Mouse (Mus musculus) lung, postnatal 4 days (tissue): ENCODE results near the gene Mapkap1.
A peak's percentile ranks its signal among the peaks of the same experiment; 100 is the strongest.

Experiments used
- DNase-seq, 2 experiments: peaks; one replicate each; pipeline ENCODE4 v3.0.0; 2021

The Mapkap1 gene

GRCm38 (mm10) chr2:34591721-34592360 is 185.3 kb downstream of the Mapkap1 start:
- DNase-seq: peak in 1 of 2 experiments; percentile 39

GRCm38 (mm10) chr2:34592361-34592960 is 185.9 kb downstream of the Mapkap1 start:
- no peak for DNase-seq

GRCm38 (mm10) chr2:34594001-34594400 is 187.4 kb downstream of the Mapkap1 start:
- no peak for DNase-seq

DNA sequence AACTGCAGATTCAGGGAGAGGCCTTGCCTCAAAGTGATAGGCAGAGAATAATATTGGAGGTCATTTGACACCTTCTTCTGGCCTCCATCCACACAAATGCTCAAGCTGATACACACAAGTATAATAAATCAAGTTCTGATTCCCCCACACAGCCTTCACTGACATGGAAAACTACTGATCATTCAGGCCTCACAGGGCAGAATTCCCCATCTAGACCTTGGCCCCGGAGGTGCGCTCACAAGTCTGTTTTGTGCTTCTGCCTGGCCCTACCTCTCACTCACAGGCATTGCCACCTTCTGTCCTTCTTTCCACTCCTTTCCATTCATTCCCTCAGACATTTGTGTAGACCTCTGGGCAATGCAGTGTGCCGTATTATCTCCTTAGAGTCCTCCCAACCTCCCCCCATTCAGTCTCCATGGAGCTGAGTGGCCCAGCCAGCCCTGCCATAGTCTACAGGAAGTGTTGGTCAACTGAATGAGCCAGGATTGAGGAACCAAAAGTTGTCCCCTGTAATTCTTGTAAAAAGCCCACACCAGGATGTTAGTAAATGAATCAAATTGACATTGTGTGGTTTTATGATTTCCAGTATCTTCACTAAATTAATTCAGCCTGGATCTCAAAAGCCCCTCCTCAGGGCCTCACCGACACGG is 193.2 kb downstream of the Mapkap1 start:
- DNase-seq: no peak

DNA sequence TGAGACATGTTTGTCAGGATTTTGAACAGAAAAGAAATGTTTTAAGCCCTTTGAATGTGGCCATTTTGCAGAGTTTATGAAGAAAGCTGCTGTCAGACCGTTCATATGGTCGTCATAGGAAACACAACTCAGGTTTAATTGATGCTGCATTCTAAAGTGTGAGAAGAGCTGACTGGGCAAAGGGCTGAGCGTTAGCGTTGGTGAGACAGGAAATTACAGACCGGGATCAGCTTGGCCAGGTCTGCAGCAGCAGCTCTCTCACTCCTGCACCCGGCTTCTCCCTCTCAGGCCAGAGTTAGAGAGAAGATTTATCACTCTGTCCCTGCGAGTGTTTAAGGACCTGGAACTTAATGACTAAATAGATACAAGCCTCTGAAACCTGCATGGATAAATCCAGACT is 194.2 kb downstream of the Mapkap1 start:
- DNase-seq: no peak

DNA sequence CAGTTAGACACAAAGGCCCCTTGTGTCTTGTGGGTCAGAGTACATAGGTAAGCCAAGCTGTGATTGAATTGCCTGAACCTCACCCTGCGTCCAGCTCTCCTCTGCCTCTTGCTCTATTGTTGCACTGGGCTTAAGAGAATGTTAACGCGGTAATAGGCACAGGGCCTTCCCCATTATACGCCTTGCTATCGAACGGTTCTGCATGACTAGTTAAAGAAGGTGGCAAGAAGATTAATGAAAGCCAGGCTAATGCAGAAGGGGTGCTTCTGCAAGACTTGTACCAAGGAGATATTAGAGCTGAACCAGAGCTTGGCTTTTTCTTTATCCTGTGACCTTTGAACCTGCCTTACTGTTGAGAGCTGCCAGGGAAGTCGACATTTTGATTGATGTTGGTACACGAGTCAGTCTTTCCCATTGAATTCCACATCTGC is 195.6 kb downstream of the Mapkap1 start:
- DNase-seq: no peak

DNA sequence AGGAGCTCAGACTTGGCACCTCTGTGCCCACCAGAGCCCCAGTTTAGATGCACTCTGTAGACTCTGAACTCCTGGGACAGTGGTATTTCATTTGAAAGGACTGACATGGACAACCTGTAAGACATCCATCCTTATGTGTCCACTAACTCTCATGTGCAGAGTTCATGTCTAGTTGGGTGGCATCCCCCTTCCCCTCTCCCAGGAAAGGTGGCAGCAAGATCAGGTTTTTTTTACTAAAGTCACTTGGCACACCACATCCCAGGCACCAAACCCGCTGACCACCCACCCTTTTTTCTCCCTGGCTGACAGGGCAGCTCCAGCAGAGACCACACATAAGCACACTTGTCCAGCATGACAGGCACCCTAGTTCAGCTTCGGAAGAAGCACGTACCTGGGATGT is 196.3 kb downstream of the Mapkap1 start:
- DNase-seq: no peak

GRCm38 (mm10) chr2:34603653-34604214 is 197.2 kb downstream of the Mapkap1 start:
- DNase-seq: no peak

- no peak for DNase-seq
Observed at GRCm38 (mm10) chr2:34605040-34605439, 198.5 kb downstream of the Mapkap1 start.

- no peak for DNase-seq
Observed at GRCm38 (mm10) chr2:34608917-34609316, 202.3 kb downstream of the Mapkap1 start.

GRCm38 (mm10) chr2:34609516-34609915 is 202.9 kb downstream of the Mapkap1 start:
- DNase-seq: no peak

- DNase-seq: peak in 1 of 2 experiments; percentile 14
Observed at GRCm38 (mm10) chr2:34620778-34621415, 214.3 kb downstream of the Mapkap1 start.

DNA sequence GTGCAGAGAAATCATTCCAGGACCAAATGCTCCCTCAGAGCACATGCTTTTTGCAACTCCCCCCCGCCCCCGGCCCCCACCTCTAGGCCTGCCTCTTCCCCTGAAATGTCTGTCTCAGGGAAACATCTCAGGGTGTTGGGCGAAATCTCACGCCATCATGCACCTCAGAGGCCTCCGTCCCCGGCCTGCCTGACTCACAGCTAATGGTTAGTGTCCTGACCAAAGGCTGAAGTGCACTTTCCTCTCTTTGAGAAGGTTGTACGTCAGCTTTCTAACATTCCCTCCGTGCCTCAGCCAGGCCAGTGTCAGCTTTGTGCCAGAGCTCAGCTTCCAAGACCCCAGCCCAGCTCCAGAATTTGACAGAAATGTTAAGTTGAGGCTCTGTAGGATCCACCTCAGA is 214.9 kb downstream of the Mapkap1 start:
- DNase-seq: peak in 1 of 2 experiments; percentile 12

DNA sequence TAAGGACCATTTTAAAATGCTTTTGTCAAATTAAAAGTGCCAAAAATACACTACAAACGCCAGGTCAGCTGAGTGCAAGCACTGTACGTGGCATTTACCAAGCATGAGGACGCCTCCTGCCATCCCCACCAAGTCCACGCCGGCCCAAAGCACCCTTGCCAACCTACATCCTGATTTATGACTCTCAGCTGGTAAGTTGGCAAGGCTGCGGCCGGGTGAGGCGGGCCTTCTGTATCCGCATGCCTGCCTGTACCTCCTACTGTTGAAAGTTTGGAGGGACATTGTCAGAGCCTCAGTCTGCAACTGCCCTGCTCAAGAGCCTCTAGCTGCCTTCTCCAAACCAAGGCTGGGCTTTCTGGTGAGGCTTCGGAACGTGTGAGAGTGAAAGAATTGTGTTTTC is 215.9 kb downstream of the Mapkap1 start:
- peak in 1 of 2 experiments; percentile 23 for DNase-seq

DNA sequence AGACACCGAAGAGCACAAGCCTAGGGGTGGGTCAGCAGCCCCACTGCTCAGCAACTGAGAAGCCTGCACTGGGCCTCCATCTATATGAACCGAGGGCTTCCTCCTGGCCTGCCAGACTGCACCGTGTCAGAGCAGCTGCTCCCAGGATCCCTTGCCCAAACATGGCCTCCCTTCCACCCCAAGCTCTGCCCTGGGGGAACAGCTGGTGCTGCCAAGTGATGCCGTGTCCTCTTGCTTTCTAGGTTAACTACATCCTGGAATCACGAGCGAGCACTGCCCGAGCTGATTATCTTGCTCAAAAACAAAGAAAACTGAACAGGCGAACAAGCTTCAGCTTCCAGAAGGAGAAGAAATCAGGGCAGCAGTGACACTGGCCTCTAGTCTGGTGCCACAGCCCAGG is 216.6 kb downstream of the Mapkap1 start:
- peak in 1 of 2 experiments; percentile 18 for DNase-seq

DNA sequence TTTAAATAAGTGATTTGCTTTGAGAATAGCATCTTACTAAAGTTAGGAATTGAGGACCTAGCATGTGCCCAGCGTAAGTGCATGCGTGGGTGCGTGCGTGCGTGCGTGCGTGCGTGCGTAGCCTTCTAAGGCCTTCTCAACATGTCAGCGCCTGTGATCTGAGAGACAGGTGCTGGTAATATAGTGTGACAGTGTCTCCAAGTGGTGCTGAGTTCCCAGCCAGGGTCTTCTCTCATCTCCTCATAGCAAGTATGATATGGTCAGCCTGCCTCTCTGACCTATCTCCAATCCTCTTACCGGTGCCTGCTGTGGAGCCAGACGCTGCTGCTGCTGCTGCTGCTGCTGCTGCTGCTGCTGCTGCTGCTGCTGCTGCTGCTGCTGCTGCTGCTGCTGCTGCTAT is 217.5 kb downstream of the Mapkap1 start:
- peak in 1 of 2 experiments; percentile 13 for DNase-seq

DNA sequence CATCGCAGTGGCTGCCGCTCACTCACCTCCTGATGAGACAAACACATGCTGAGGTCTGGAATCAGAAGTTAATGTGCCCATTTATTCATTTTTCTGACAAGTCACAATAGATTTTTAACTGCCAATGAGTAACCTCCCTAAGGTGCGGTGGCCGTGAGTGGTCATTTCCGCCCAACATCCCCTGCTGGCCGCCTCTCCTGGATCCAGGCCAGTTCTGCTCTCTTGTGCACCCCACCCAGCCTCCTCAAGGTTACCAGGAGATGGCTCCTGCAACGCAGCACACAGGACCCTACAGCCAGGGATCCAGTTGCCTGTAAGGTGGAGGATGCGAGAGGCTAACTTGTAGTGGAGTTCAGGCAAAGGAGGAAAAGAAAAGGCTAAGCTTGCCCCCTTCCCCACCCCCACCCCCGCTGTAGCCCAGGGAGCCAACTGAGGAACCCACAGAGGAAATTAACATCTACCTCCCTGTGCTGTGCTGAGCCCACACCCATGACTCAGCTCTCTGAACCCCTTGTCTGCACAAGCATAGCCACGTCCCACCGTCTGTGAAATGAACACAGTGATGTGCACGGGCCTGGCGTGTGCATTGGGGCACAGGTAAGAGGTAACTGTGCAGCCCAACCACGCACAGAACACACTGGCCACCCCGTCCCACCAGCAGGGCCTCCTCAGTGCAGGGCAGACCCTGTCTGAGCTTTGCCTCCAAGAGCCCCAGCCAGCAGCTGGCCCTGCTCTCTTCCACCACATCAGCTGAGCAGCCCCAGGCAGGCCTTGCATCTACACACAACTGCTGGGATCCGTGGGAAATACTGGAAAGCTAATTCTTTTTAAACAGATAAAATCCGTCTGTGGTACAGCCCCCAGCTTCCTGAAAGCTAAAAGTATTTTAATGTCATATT is 221.0 kb downstream of the Mapkap1 start:
- peak; percentile 44 to 89 for DNase-seq

DNA sequence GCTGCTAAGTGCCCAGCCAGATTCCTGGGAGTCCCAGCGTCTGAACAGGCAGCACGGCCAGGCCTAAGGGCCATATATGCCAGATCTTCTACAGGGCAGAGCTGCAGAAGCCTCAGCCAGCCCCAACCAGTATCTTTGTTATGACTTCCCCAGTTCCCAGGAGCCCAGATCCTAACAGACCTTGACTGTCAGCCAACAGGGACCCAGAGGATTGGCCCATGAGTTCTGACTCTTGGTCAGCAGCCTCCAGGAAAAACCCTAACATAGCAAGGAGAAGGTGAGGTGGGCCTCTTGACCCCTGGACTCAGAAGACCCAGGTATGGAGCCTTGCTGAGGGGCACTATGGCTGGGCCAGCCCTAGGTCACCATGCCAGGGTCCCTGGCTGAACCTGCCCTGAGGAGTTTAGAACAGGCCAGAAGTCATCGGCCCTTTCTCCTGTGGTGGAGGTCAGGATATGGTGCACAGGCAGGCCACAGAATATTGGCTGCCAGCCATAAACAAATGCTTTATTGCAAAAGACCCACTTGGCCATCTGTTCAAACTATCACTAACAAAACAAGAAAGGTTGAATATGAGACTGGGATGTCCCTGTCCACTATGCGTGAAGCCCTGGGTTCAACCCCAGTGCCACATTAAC is 222.5 kb downstream of the Mapkap1 start:
- peak in 1 of 2 experiments; percentile 31 for DNase-seq

DNA sequence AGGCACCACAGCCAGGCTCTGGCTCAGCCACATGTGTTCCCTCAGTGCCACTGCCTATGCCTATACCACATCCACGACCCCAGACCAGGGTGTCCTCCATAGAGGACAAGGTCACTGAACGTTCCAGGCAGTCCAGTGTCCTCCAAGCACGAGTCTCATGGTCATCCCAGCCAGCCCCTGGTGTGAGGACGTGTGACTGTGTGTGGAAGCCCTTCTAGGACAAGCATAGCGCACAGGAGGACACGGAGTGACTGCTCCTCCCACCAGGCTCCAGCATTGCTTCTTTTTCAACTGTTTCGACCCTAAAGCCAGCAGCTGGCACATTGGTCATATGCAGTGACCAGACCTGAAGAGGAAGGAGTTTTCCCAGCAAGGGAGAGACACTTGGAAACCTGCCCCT is 223.2 kb downstream of the Mapkap1 start:
- no peak for DNase-seq

DNA sequence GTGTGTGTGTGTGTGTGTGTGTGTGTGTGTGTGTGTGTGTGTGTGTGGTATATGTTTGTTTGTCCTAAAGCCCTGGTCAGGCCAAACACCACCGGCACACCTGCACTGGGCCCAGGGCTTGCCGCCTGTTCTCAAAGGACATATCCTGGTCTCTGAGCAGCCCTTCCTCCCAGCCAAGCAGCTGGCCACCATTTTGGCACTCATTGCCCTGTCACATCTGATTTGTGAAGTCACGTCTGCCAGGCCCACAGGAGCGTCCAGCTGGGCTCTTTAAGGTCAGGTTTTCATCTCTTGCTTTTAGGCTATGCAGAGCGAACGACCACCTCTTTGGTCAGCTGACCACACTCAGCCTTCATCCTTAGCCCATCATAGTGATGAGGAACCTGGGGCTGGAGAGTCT is 223.9 kb downstream of the Mapkap1 start:
- DNase-seq: no peak

DNA sequence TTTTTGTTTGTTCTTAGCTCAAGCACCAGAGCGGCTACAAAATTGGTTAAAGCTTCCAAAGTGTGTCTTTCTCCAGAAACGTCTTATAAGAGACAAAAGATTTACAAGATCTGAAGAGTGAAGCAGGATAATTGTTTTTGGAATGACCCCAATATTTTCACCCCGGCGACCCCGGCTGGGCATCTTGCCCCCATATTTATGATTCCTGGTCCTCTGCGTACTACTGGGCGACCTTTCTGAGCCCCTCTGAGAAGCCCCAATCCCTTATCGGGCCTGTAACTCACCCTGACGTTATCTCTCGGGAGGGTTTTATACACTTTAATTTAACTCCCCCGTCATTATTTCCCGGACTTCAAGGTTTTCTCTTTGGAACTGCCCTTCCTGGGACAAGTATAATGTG is 225.5 kb downstream of the Mapkap1 start:
- DNase-seq: peak in 1 of 2 experiments; percentile 15
